Mouse (Mus musculus) midbrain, postnatal 0 days (tissue): Measurements from ENCODE around the gene Rfxank. TPM values are rescaled to one million over a fixed set of nuclear protein-coding genes. Genes with fewer than 3 reads are reported as not detected.

Experiments
- ATAC-seq: fragments of 200-750 bp; cut with Nextera tagmentation; 2 replicates; pipeline ENCODE4 v1.8.0; 2017; ENCODE audit warnings: moderate number of reproducible peaks, mild to moderate bottlenecking, moderate TSS enrichment, moderate library complexity; ENCODE audit not compliant: low FRiP score
- DNase-seq: peaks from one replicate; pipeline ENCODE4 v3.0.0-alpha.2; 2015; ENCODE audit warnings: low spot score
- H3K27ac ChIP-seq: fragments of 300-500 bp; sonication (generic); 2 replicates; pipeline ENCODE4 v1.5.1; 2014; ENCODE audit warnings: low read depth, mild to moderate bottlenecking, low read length, mixed read lengths
- H3K27me3 ChIP-seq: fragments of 300-500 bp; sonication (generic); 2 replicates; pipeline ENCODE4 v1.6.1; 2014; ENCODE audit warnings: low read length, control low read depth, mixed read lengths; ENCODE audit not compliant: insufficient read depth
- H3K36me3 ChIP-seq: fragments of 300-500 bp; sonication (generic); 2 replicates; pipeline ENCODE4 v1.6.1; 2014; ENCODE audit warnings: low read length, control low read depth, mixed read lengths; ENCODE audit not compliant: insufficient read depth
- H3K4me1 ChIP-seq: fragments of 300-500 bp; sonication (generic); 2 replicates; pipeline ENCODE4 v1.6.1; 2014; ENCODE audit warnings: mild to moderate bottlenecking, control low read depth, antibody characterized with exemption, low read length, mixed read lengths; ENCODE audit not compliant: insufficient read depth
- H3K4me2 ChIP-seq: fragments of 300-500 bp; sonication (generic); 2 replicates; pipeline ENCODE4 v1.6.1; 2014; ENCODE audit warnings: low read depth, mild to moderate bottlenecking, low read length, mixed read lengths; ENCODE audit not compliant: poor library complexity, severe bottlenecking
- H3K4me3 ChIP-seq: fragments of 300-500 bp; sonication (generic); 2 replicates; pipeline ENCODE4 v1.5.1; 2014; ENCODE audit warnings: low read depth, mild to moderate bottlenecking, low read length, moderate library complexity
- H3K9ac ChIP-seq: fragments of 300-500 bp; sonication (generic); replicated peaks from 2 replicates; pipeline ENCODE4 v1.6.1; 2014; ENCODE audit warnings: mild to moderate bottlenecking, low read length, moderate library complexity, mixed read lengths; ENCODE audit not compliant: poor library complexity, severe bottlenecking
- H3K9me3 ChIP-seq: fragments of 300-500 bp; sonication (generic); 2 replicates; pipeline ENCODE4 v1.6.1; 2016; ENCODE audit warnings: low read length, control low read depth
- CTCF ChIP-seq: IDR thresholded peaks from 2 replicates; pipeline ENCODE4 v1.5.1; 2016; ENCODE audit warnings: antibody characterized with exemption, mild to moderate bottlenecking
- WGBS: fragments of 180-500 bp; shearing (Covaris S2); extraction: QIAGEN DNeasy Blood & Tissue Kit; methylation state at CpG from one replicate; pipeline ENCODE4 v1.1.7; 2014; 5-methylcytosine and 5-hydroxymethylcytosine counted together
- polyA plus RNA-seq: library from polyadenylated mRNA; unstranded; fragments of >200 nt; fragmentation: Nextera tagmentation; extraction: Ambion mirVana; gene quantifications from 2 replicates; pipeline ENCODE4 v1.2.1, GENCODE M21; 2015
- total RNA-seq: library from RNA; depleted of rRNA; stranded (reverse); fragments of >200 nt; gene quantifications from 2 replicates; pipeline ENCODE4 v1.2.3, GENCODE M21; 2014

Rfxank gene
- total and polyA plus RNA-seq, 2 experiments from 2014 or later: 7.4 to 12.3 TPM

- peak overlapping the region; percentile 96 for H3K27ac ChIP-seq
- H3K27me3 ChIP-seq: no peaks in the 10 kb centered on the region
- 1% methylated on average over 17 of the region's 17 CpGs for WGBS
- peak overlapping the region; percentile 86 for H3K4me2 ChIP-seq
- peaks cover 7% of the 10 kb centered on the region; the same call in 1 of the 2 replicates for H3K4me1 ChIP-seq
- no peaks in the 10 kb centered on the region for H3K9me3 ChIP-seq
- H3K4me3 ChIP-seq: peak overlapping the region; percentile 61
- TF ChIP-seq CTCF: peak; percentile 58
- peak; percentile 88 for DNase-seq
- peak overlapping the region; percentile 87 for H3K9ac ChIP-seq
- ATAC-seq: peak; percentile 87
- H3K36me3 ChIP-seq: peaks cover 6% of the 10 kb centered on the region; the same call in 1 of the 2 replicates
Measured at GRCm38 (mm10) chr8:70118726-70119700, 19.9 kb downstream of the Rfxank start.

DNA sequence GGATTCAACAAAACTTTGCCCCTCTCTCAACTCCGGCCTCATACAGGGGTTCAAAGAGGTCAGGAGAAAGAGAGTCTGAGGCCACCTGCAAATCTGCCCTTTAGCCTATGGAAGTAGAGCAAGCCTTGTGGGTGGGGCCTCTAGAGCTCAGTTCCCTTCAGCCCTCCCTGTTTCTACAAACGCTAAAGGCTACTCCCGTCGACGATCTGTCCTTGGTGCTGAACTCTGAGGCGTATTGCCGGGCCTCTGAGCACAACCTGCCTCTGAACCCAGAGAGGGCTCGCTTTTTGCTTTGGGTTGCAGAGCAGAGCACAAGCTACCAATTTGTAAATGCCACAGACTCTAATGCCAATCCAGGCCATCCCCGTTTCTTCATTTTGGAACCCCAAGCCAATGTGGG lies 21.3 kb downstream of the Rfxank start:
- peaks cover 7% of the 10 kb centered on the region; the same call in 1 of the 2 replicates for H3K4me1 ChIP-seq
- H3K4me2 ChIP-seq: peak overlapping the region; percentile 86
- peak overlapping the region; percentile 61; the same call in 1 of the 2 replicates for H3K4me3 ChIP-seq
- 13% methylated on average over 9 of the region's 9 CpGs for WGBS
- no peaks in the 10 kb centered on the region for H3K27me3 ChIP-seq
- DNase-seq: no peak
- ATAC-seq: no peak
- H3K36me3 ChIP-seq: peaks cover 7% of the 10 kb centered on the region; the same call in 1 of the 2 replicates
- H3K27ac ChIP-seq: 0 out of 2 replicates have a peak overlapping the region, but pooled peaks have one; percentile 96
- no peak for TF ChIP-seq CTCF
- H3K9ac ChIP-seq: peak overlapping the region; percentile 87; the same call in 1 of the 2 replicates
- H3K9me3 ChIP-seq: no peaks in the 10 kb centered on the region

GRCm38 (mm10) chr8:70114892-70115291 lies 24.1 kb downstream of the Rfxank start:
- Histone ChIP-seq H3K27me3 (no peaks in the 10 kb centered on the region), H3K4me3 (no peak overlapping the region), H3K4me2 (no peak overlapping the region), H3K4me1 (peaks cover 9% of the 10 kb centered on the region; the same call in 1 of the 2 replicates), H3K9me3 (no peaks in the 10 kb centered on the region), H3K36me3 (peaks cover 28% of the 10 kb centered on the region), H3K9ac (no peak overlapping the region), H3K27ac (no peak overlapping the region)
- DNase-seq (no peak), ATAC-seq (no peak)
- 72% methylated on average over 13 of the region's 13 CpGs for WGBS
- no peak for TF ChIP-seq CTCF

DNA sequence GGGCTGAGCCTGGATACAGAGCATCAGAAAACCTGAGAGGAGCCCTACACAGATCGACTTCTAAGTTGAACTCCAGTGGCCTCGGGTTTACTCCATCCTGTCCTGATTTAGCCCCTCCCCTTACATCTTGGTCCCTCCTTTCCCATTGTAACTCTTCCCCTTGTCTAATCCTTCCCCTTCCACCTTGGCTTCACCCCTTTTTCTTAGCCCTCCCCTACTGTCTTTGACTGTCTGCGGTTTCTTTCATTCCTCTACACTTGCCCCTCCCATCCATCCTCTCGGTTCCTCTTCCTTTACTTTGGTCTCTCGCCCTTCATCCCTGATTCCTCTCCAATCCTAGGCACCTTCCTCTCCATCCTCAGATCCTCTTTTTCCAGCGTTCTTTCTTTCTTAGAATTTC lies 24.5 kb downstream of the Rfxank start:
- no peaks in the 10 kb centered on the region for H3K27me3 ChIP-seq
- DNase-seq: no peak
- H3K9me3 ChIP-seq: no peaks in the 10 kb centered on the region
- peaks cover 32% of the 10 kb centered on the region for H3K36me3 ChIP-seq
- H3K27ac ChIP-seq: no peak overlapping the region
- ATAC-seq: no peak
- no peak for TF ChIP-seq CTCF
- H3K4me1 ChIP-seq: peaks cover 9% of the 10 kb centered on the region; the same call in 1 of the 2 replicates
- WGBS: 27% methylated on average over 6 of the region's 6 CpGs
- no peak overlapping the region for H3K4me3 ChIP-seq
- H3K9ac ChIP-seq: no peak overlapping the region
- no peak overlapping the region for H3K4me2 ChIP-seq

DNA sequence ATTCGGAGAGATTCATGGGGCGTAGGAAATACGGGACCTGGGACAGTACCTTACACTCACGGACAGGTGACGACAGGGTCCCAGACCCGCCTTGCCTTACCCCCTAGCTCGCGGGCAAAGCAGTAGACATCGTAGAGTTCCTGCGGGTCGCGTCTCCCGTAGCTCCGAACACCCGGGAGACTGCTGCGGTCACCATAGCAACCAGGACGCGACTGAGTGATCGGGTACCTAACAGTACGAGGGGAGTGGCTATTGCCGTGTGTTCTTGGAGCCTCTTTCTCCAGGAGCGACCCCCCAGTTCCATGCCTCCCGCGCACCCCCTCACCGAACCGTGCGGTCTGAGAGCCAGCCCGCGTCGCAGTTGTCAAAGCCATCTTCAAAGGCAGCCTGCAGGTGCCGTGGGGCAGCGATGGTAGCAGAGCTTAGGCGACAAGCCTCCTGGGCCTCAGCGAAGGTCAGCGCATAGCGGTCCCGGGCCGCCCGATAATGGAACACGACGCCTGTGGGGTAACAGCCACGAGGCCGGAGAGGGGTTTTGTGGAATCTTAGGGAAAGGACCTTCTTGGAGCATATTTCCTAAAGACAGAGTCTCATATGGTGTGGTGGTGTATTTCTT lies 26.4 kb downstream of the Rfxank start:
- H3K9ac ChIP-seq: peak overlapping the region; percentile 46; the same call in 1 of the 2 replicates

More for the DNA sequence above, 26.4 kb downstream of the Rfxank start:
- TF ChIP-seq CTCF: no peak
- H3K4me1 ChIP-seq: peaks cover 3% of the 10 kb centered on the region; the same call in 1 of the 2 replicates
- H3K4me3 ChIP-seq: no peak overlapping the region
- no peaks in the 10 kb centered on the region for H3K9me3 ChIP-seq
- no peak overlapping the region for H3K27ac ChIP-seq
- 11% methylated on average over 43 of the region's 43 CpGs for WGBS
- no peak for ATAC-seq
- no peaks in the 10 kb centered on the region for H3K27me3 ChIP-seq
- peaks cover 51% of the 10 kb centered on the region for H3K36me3 ChIP-seq
- no peak overlapping the region for H3K4me2 ChIP-seq
- DNase-seq: peak; percentile 32
